In genomic region chr17:35135591-35136320, GRCm38 (mm10) we compare ENCODE assay signal across 8 mouse cellular contexts. TPM values are rescaled to one million over a fixed set of nuclear protein-coding genes. Genes with fewer than 3 reads are reported as not detected.
DNase-seq lines count a peak whose midpoint lies in the region; ATAC-seq and TF ChIP-seq lines count a peak whose summit lies in the region.

No protein-coding gene starts in this region.

- no peaks in the 10 kb centered on the region for H3K27me3 ChIP-seq in kidney, adult 2 months (replicated peaks; ENCODE audit: control insufficient read depth, insufficient read depth, low read length)

- peak; percentile 39 to 68; a peak in 3 of 4 replicates for ATAC-seq in hematopoietic stem cell, adult 5-6 weeks (replicated peaks in 1 of 2; ENCODE audit: insufficient read depth in 1 of 2, low FRiP score in 2 of 2, low TSS enrichment in 1 of 2, low read depth in 1 of 2, poor library complexity in 2 of 2, severe bottlenecking in 2 of 2)

- H3K4me3 ChIP-seq in kidney, adult 2 months (ENCODE audit: insufficient read depth, low read depth, low read length): peak overlapping the region; percentile 95
- H3K4me3 ChIP-seq in macrophage (ENCODE audit: inconsistent target): peak overlapping the region; percentile 88

- WGBS in kidney, adult 2 months: under 1% methylated on average over 43 of the region's 43 CpGs
- WGBS in macrophage (ENCODE audit: missing documents): under 1% methylated on average over 38 of the region's 43 CpGs

- no peaks in the 10 kb centered on the region; the same call in 1 of the 2 replicates for H3K36me3 ChIP-seq in kidney, adult 2 months (ENCODE audit: control insufficient read depth, insufficient read depth, low read length)
- H3K36me3 ChIP-seq in macrophage (ENCODE audit: inconsistent target): peaks cover 26% of the 10 kb centered on the region

- H3K27ac ChIP-seq in kidney, adult 2 months (ENCODE audit: insufficient read depth, low read depth, low read length): peak overlapping the region; percentile 100
- peak overlapping the region; percentile 88 for H3K27ac ChIP-seq in macrophage

- peaks cover 5% of the 10 kb centered on the region; the same call in 1 of the 2 replicates for H3K4me1 ChIP-seq in kidney, adult 2 months (ENCODE audit: control insufficient read depth, insufficient read depth, low read length)

- H3K79me2 ChIP-seq in macrophage (ENCODE audit: inconsistent target): peaks cover 53% of the 10 kb centered on the region

- no peak for DNase-seq in kidney, adult 2 months
- DNase-seq in kidney, adult 8-10 months: no peak
- DNase-seq in ZHBTc4 (ENCODE audit: low read depth, low spot score): peak; percentile 91
- no peak for DNase-seq in yolk sac, embryonic 10.5 days (ENCODE audit: low spot score)
- DNase-seq in adrenal gland, adult 8-10 months: no peak
- no peak for DNase-seq in urinary bladder, adult 18-20 months (ENCODE audit: low spot score in 2 of 2)

- no peak for TF ChIP-seq CTCF in kidney, adult 2 months (conservative IDR thresholded peaks at IDR 0.05; ENCODE audit: insufficient read depth, insufficient read length, low read depth, low read length)

- no peak for TF ChIP-seq POLR2A in kidney, adult 2 months (IDR thresholded peaks at IDR 0.05; ENCODE audit: low read depth, low read length)

RNA-seq across cellular contexts. Expression of gene Bag6, which starts 0.8 kb away (rescaled TPM):
- 145 and 160 TPM in 2 replicates for polyA plus RNA-seq in kidney, adult 2 months (2012; rRNA removed)
- total RNA-seq in hematopoietic stem cell, adult 5-6 weeks (2017): 109 and 121 TPM in 2 replicates
- 100 to 1,000 TPM; 178 to 420 (median 314) TPM for total RNA-seq in macrophage (2018; cell fraction: chromatin; rRNA removed)
- 100 to 1,000 TPM; 119 to 180 (median 147) TPM for total RNA-seq in macrophage (2018; cell fraction: cytosol; rRNA removed)
- total RNA-seq in macrophage (2018; cell fraction: nucleus; rRNA removed): 100 to 1,000 TPM; 126 to 283 (median 188) TPM
- polyA plus RNA-seq in macrophage (2018): 103 to 118 TPM (median 104 TPM) in 3 replicates
- total RNA-seq in adrenal gland, adult 8-10 months (2022): 100 to 1,000 TPM; 354 to 477 (median 417) TPM

RNA-seq across cellular contexts. Expression of gene Apom, which starts 3.9 kb away (rescaled TPM):
- 138 and 157 TPM in 2 replicates for polyA plus RNA-seq in kidney, adult 2 months (2012; rRNA removed)
- 0.38 TPM in 1 of 2 replicates, not detected in the other for total RNA-seq in hematopoietic stem cell, adult 5-6 weeks (2017)
- total RNA-seq in macrophage (2018; cell fraction: chromatin; rRNA removed): not detected
- not detected for total RNA-seq in macrophage (2018; cell fraction: cytosol; rRNA removed)
- total RNA-seq in macrophage (2018; cell fraction: nucleus; rRNA removed): under 1 TPM in 2 of 26 experiments, not detected in 24; 0.56 to 0.72 TPM
- polyA plus RNA-seq in macrophage (2018): not detected in 3 replicates
- under 1 TPM in 2 of 4 experiments, not detected in 2; 0.28 to 0.32 TPM for total RNA-seq in adrenal gland, adult 8-10 months (2022)

RNA-seq across cellular contexts. Expression of gene D17H6S53E, which starts 9.6 kb away (rescaled TPM):
- 10.7 and 12.9 TPM in 2 replicates for polyA plus RNA-seq in kidney, adult 2 months (2012; rRNA removed)
- 6.1 and 6.3 TPM in 2 replicates for total RNA-seq in hematopoietic stem cell, adult 5-6 weeks (2017)
- total RNA-seq in macrophage (2018; cell fraction: chromatin; rRNA removed): 10 to 100 TPM in 23 of 26 experiments, 1 to 10 TPM in 3; 4.7 to 47.8 (median 23.0) TPM
- 10 to 100 TPM; 11.5 to 40.9 (median 26.4) TPM for total RNA-seq in macrophage (2018; cell fraction: cytosol; rRNA removed)
- 10 to 100 TPM in 25 of 26 experiments, 1 to 10 TPM in 1; 9.5 to 72.8 (median 34.0) TPM for total RNA-seq in macrophage (2018; cell fraction: nucleus; rRNA removed)
- polyA plus RNA-seq in macrophage (2018): 11.5 to 23.5 TPM (median 22.0 TPM) in 3 replicates
- 10 to 100 TPM; 29.3 to 41.2 (median 39.6) TPM for total RNA-seq in adrenal gland, adult 8-10 months (2022)

RNA-seq across cellular contexts. Expression of gene Csnk2b, which starts 13.9 kb away (rescaled TPM):
- polyA plus RNA-seq in kidney, adult 2 months (2012; rRNA removed): 434 and 474 TPM in 2 replicates
- 250 and 330 TPM in 2 replicates for total RNA-seq in hematopoietic stem cell, adult 5-6 weeks (2017)
- 10 to 100 TPM; 12.9 to 80.0 (median 35.7) TPM for total RNA-seq in macrophage (2018; cell fraction: chromatin; rRNA removed)
- total RNA-seq in macrophage (2018; cell fraction: cytosol; rRNA removed): 100 to 1,000 TPM; 115 to 190 (median 146) TPM
- total RNA-seq in macrophage (2018; cell fraction: nucleus; rRNA removed): 10 to 100 TPM; 21.8 to 85.6 (median 59.6) TPM
- 129 to 166 TPM (median 149 TPM) in 3 replicates for polyA plus RNA-seq in macrophage (2018)
- total RNA-seq in adrenal gland, adult 8-10 months (2022): 100 to 1,000 TPM; 196 to 224 (median 222) TPM

RNA-seq across cellular contexts. Expression of gene Gpank1, which starts 14.5 kb away (rescaled TPM):
- polyA plus RNA-seq in kidney, adult 2 months (2012; rRNA removed): 15.1 and 15.5 TPM in 2 replicates
- total RNA-seq in hematopoietic stem cell, adult 5-6 weeks (2017): 31.2 and 35.1 TPM in 2 replicates
- 10 to 100 TPM in 12 of 26 experiments, 1 to 10 TPM in 14; 3.1 to 22.8 (median 9.3) TPM for total RNA-seq in macrophage (2018; cell fraction: chromatin; rRNA removed)
- total RNA-seq in macrophage (2018; cell fraction: cytosol; rRNA removed): 10 to 100 TPM in 22 of 26 experiments, 1 to 10 TPM in 4; 6.5 to 20.0 (median 14.6) TPM
- 10 to 100 TPM in 17 of 26 experiments, 1 to 10 TPM in 9; 3.4 to 21.4 (median 11.6) TPM for total RNA-seq in macrophage (2018; cell fraction: nucleus; rRNA removed)
- polyA plus RNA-seq in macrophage (2018): 11.4 to 18.0 TPM (median 13.2 TPM) in 3 replicates
- 10 to 100 TPM; 12.6 to 17.9 (median 14.5) TPM for total RNA-seq in adrenal gland, adult 8-10 months (2022)
